Mouse (Mus musculus) layer of hippocampus, postnatal 25 days (tissue): ENCODE measurements around the gene Slc22a5. TPM values are rescaled to one million over a fixed set of nuclear protein-coding genes. Genes with fewer than 3 reads are reported as not detected.

ENCODE experiments used
- DNase-seq, 2 experiments: peaks; one replicate each; pipeline ENCODE4 v3.0.0; 2022; ENCODE audit warnings: mixed read lengths in 2 of 2, low spot score in 1 of 2; ENCODE audit errors: extremely low spot score in 1 of 2
- total RNA-seq, 2 experiments: library from RNA; stranded (reverse); gene quantifications; 2 replicates each; pipeline ENCODE4 v1.2.3; 2021

Gene Slc22a5
- total RNA-seq, 2 experiments from 2014 or later: 9.9 to 14.4 TPM

GRCm38 (mm10) chr11:53843106-53843505, 48.4 kb downstream of the Slc22a5 start:
- DNase-seq: no peak

- DNase-seq: no peak
Observed at GRCm38 (mm10) chr11:53842161-53842581, 49.3 kb downstream of the Slc22a5 start.

- DNase-seq: no peak
Observed at GRCm38 (mm10) chr11:53841514-53841913, 49.9 kb downstream of the Slc22a5 start.

- DNase-seq: no peak
Observed at GRCm38 (mm10) chr11:53839663-53840642, 51.5 kb downstream of the Slc22a5 start.

GRCm38 (mm10) chr11:53839147-53839546, 52.3 kb downstream of the Slc22a5 start:
- DNase-seq: no peak

GRCm38 (mm10) chr11:53837731-53838130, 53.7 kb downstream of the Slc22a5 start:
- no peak for DNase-seq

- no peak for DNase-seq
Observed at GRCm38 (mm10) chr11:53835379-53836010, 56.0 kb downstream of the Slc22a5 start.

GRCm38 (mm10) chr11:53825409-53825808, 66.1 kb downstream of the Slc22a5 start:
- no peak for DNase-seq

GRCm38 (mm10) chr11:53821945-53822338, 69.5 kb downstream of the Slc22a5 start:
- DNase-seq: no peak

GRCm38 (mm10) chr11:53821230-53821944, 70.1 kb downstream of the Slc22a5 start:
- DNase-seq: no peak

GRCm38 (mm10) chr11:53820516-53821170, 70.8 kb downstream of the Slc22a5 start:
- DNase-seq: no peak

- no peak for DNase-seq
Observed at GRCm38 (mm10) chr11:53819511-53819910, 71.9 kb downstream of the Slc22a5 start.

- DNase-seq: no peak
Observed at GRCm38 (mm10) chr11:53818794-53819193, 72.7 kb downstream of the Slc22a5 start.

GRCm38 (mm10) chr11:53816841-53817375, 74.6 kb downstream of the Slc22a5 start:
- DNase-seq: no peak

GRCm38 (mm10) chr11:53814810-53815209, 76.7 kb downstream of the Slc22a5 start:
- DNase-seq: no peak

Other genes starting within 250 kb of the Slc22a5 start
- 10 to 100 TPM; 10.7 to 13.0 TPM for gene Rad50, start 184.3 kb downstream of the Slc22a5 start, total RNA-seq
- gene Il5, start 170.9 kb downstream of the Slc22a5 start, total RNA-seq: not detected
- gene Irf1, start 121.6 kb downstream of the Slc22a5 start, total RNA-seq: 1 to 10 TPM; 7.6 to 7.7 TPM
- 1 to 10 TPM; 1.0 to 1.8 TPM for gene Gm17334, start 118.5 kb downstream of the Slc22a5 start, total RNA-seq
- gene Gm12216, start 32.4 kb downstream of the Slc22a5 start, total RNA-seq: 1 to 10 TPM; 4.3 to 9.1 TPM
- gene Slc22a21, start 88.7 kb upstream of the Slc22a5 start, total RNA-seq: 1 to 10 TPM; 1.4 to 1.8 TPM
- 1 to 10 TPM; 4.8 to 7.2 TPM for gene Slc22a4, start 136.4 kb upstream of the Slc22a5 start, total RNA-seq
- gene Pdlim4, start 177.4 kb upstream of the Slc22a5 start, total RNA-seq: 10 to 100 TPM; 15.7 TPM
- gene P4ha2, start 208.4 kb upstream of the Slc22a5 start, total RNA-seq: 10 to 100 TPM; 15.2 to 22.4 TPM